10 mouse cellular contexts compared by ENCODE assay signal in the genomic region with DNA sequence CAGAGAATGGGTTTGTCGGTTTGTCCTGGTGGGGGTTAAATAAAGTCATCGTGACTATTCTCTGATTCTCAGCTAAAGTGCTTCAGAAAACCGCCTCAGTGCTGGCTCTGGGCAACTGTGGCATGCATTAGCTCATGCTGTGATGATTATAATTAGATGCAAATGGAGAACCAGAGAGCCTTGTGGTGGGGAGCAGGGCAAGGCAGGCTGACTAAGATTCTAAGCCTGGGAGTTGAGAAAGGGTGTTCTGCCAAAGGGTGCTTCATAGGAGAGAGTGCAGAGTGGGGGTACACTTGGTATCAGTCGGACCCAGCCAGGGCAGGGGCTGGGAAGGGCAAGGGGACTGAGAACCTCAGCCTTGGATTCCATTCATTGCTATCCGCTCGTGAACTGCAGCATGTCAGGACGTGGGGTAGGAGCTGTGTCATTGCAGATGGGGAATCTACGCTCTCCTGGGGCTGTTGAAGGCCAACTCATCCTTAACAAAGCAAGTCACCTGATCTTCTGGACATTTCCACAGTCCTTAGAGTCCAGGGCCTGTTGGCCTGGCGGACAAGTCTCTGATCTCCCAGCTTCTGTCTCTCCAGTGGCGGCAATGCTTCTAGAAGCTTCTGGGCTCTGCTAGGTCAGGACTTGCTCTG. TPM values are rescaled to one million over a fixed set of nuclear protein-coding genes. Genes with fewer than 3 reads are reported as not detected.
DNase-seq lines count a peak whose midpoint lies in the region; ATAC-seq lines count a peak whose summit lies in the region.
"Had no signal": no experiment of that assay in that cellular context is flagged by ENCODE, and none has a peak within 500 bp of the region (broad histone marks: within the 10 kb centered on the region; RNA-seq: fewer than 3 reads in every experiment).

No protein-coding gene starts in this region.

- peak overlapping the region; percentile 84 for H3K27ac ChIP-seq in embryonic facial prominence, embryonic 15.5 days (replicated peaks)
- H3K27ac ChIP-seq in limb, embryonic 15.5 days, result peak overlapping the region; percentile 72

- no peaks in the 10 kb centered on the region for H3K9me3 ChIP-seq in embryonic facial prominence, embryonic 15.5 days (replicated peaks)
- H3K9me3 ChIP-seq in limb, embryonic 15.5 days, result no peaks in the 10 kb centered on the region

- 44% methylated on average over 10 of the region's 10 CpGs for WGBS in embryonic facial prominence, embryonic 15.5 days
- WGBS in limb, embryonic 15.5 days, result 52% methylated on average over 10 of the region's 10 CpGs

- H3K27me3 ChIP-seq in embryonic facial prominence, embryonic 15.5 days, result no peaks in the 10 kb centered on the region
- H3K27me3 ChIP-seq in limb, embryonic 15.5 days, result no peaks in the 10 kb centered on the region

- H3K36me3 ChIP-seq in embryonic facial prominence, embryonic 15.5 days, result 0 out of 2 replicates have a peak, but pooled peaks cover 4% of the 10 kb centered on the region
- H3K36me3 ChIP-seq in limb, embryonic 15.5 days, result peaks cover 12% of the 10 kb centered on the region; the same call in 1 of the 2 replicates

- H3K4me2 ChIP-seq in embryonic facial prominence, embryonic 15.5 days (replicated peaks), result no peak overlapping the region
- H3K4me2 ChIP-seq in limb, embryonic 15.5 days, result no peak overlapping the region

- 0 out of 2 replicates have a peak overlapping the region, but pooled peaks have one; percentile 0 for H3K9ac ChIP-seq in embryonic facial prominence, embryonic 15.5 days
- no peak overlapping the region; the same call in 1 of the 2 replicates for H3K9ac ChIP-seq in limb, embryonic 15.5 days

- peak; percentile 49 to 50 for DNase-seq in cerebellum, postnatal 10 days
- DNase-seq in cerebellum, adult 8-10 months, result no peak
- peak; percentile 57 for DNase-seq in layer of hippocampus, adult 9-11 months
- DNase-seq in layer of hippocampus, adult 11-12 months (ENCODE audit: low spot score), result no peak
- DNase-seq in spleen, postnatal 36 days (ENCODE audit: low spot score in 2 of 2), result no peak
- DNase-seq in testis, postnatal 10 days (ENCODE audit: low spot score), result no peak
- DNase-seq: adrenal gland, adult 8-10 months; right cerebral cortex, postnatal 25 days had no signal

- no peak overlapping the region for H3K4me3 ChIP-seq in embryonic facial prominence, embryonic 15.5 days (replicated peaks)
- H3K4me3 ChIP-seq in limb, embryonic 15.5 days, result no peak overlapping the region

- no peak; the same call in 1 of the 2 replicates for ATAC-seq in embryonic facial prominence, embryonic 15.5 days (ENCODE audit: insufficient number of reproducible peaks, low FRiP score, low TSS enrichment, low read depth)
- ATAC-seq in limb, embryonic 15.5 days (ENCODE audit: insufficient number of reproducible peaks, low FRiP score, low TSS enrichment, low read depth), result no peak

- peaks cover 71% of the 10 kb centered on the region for H3K4me1 ChIP-seq in embryonic facial prominence, embryonic 15.5 days
- H3K4me1 ChIP-seq in limb, embryonic 15.5 days, result peaks cover 61% of the 10 kb centered on the region

RNA-seq across cellular contexts. Expression of gene Fam129b, which starts 20.7 kb away (rescaled TPM):
- polyA plus RNA-seq in embryonic facial prominence, embryonic 15.5 days (2015; fragmentation: Nextera tagmentation; extraction: Ambion mirVana), result 103 and 111 TPM in 2 replicates
- polyA plus RNA-seq in limb, embryonic 15.5 days (2015; fragmentation: Nextera tagmentation; extraction: Ambion mirVana), result 138 and 152 TPM in 2 replicates

RNA-seq across cellular contexts. Expression of gene Stxbp1, which starts 49.6 kb away (rescaled TPM):
- polyA plus RNA-seq in embryonic facial prominence, embryonic 15.5 days (2015; fragmentation: Nextera tagmentation; extraction: Ambion mirVana), result 21.5 and 22.3 TPM in 2 replicates
- polyA plus RNA-seq in limb, embryonic 15.5 days (2015; fragmentation: Nextera tagmentation; extraction: Ambion mirVana), result 16.7 and 17.9 TPM in 2 replicates

Comparison
In these comparisons a context has a peak if more than half of its experiments do, and no peak if none do; other contexts are left out.
1. DNase-seq: peak in cerebellum, postnatal 10 days (2 of 2) and layer of hippocampus, adult 9-11 months (single experiment); none in cerebellum, adult 8-10 months (single experiment), layer of hippocampus, adult 11-12 months (single experiment), spleen, postnatal 36 days (0 of 2) and testis, postnatal 10 days (single experiment).